Mouse (Mus musculus): Measurements from ENCODE around the gene Vmn1r37. TPM values are rescaled to one million over a fixed set of nuclear protein-coding genes. Genes with fewer than 3 reads are reported as not detected.
"Not testable (repeated sequence)": the region's sequence is repeated elsewhere in the genome, so short reads cannot be mapped to it uniquely, and the experiment has no call there.

The Vmn1r37 gene
- not detected in 2 replicates for total RNA-seq (2014; rRNA removed)
- polyA plus RNA-seq (2015; fragmentation: Nextera tagmentation; extraction: Ambion mirVana): not detected in 2 replicates

GRCm38 (mm10) chr6:66729082-66729481, at the start of gene Vmn1r37:
TSS of gene Vmn1r37 (plus strand) at chr6:66729382.
- DNase-seq (ENCODE audit: low spot score); H3K27ac ChIP-seq (ENCODE audit: low read depth, low read length); H3K9me3 ChIP-seq (ENCODE audit: low read length); H3K4me1 ChIP-seq (ENCODE audit: insufficient read depth, low read length); H3K4me3 ChIP-seq (ENCODE audit: low read depth, low read length); H3K36me3 ChIP-seq (ENCODE audit: insufficient read depth, low read length); H3K27me3 ChIP-seq (ENCODE audit: insufficient read depth, low read length); ATAC-seq (ENCODE audit: low FRiP score); H3K9ac ChIP-seq (replicated peaks; ENCODE audit: low read length, poor library complexity, severe bottlenecking); H3K4me2 ChIP-seq (ENCODE audit: low read depth, low read length, poor library complexity, severe bottlenecking): not testable (repeated sequence)

GRCm38 (mm10) chr6:66685806-66686205, 43.4 kb upstream of the Vmn1r37 start, which contains the start of gene Vmn1r35:
TSS of gene Vmn1r35 (minus strand) at chr6:66685906.
- Histone ChIP-seq H3K4me1 (ENCODE audit: insufficient read depth, low read length) (no peaks in the 10 kb centered on the region), H3K27ac (ENCODE audit: low read depth, low read length) (no peak within 1 kb of the TSS), H3K36me3 (ENCODE audit: insufficient read depth, low read length) (no peaks in the 10 kb centered on the region), H3K9ac (replicated peaks; ENCODE audit: low read length, poor library complexity, severe bottlenecking) (no peak within 1 kb of the TSS), H3K27me3 (ENCODE audit: insufficient read depth, low read length) (no peaks in the 10 kb centered on the region), H3K4me2 (ENCODE audit: low read depth, low read length, poor library complexity, severe bottlenecking) (no peak within 1 kb of the TSS), H3K4me3 (ENCODE audit: low read depth, low read length) (no peak within 1 kb of the TSS), H3K9me3 (ENCODE audit: low read length) (no peaks in the 10 kb centered on the region)
- ATAC-seq (ENCODE audit: low FRiP score) (no peak), DNase-seq (ENCODE audit: low spot score) (no peak)
- TF ChIP-seq CTCF (IDR thresholded peaks at IDR 0.05): no peak
- 82% methylated on average over 3 of the region's 3 CpGs for WGBS

- no peak overlapping the region for H3K4me2 ChIP-seq (ENCODE audit: low read depth, low read length, poor library complexity, severe bottlenecking)
- no peaks in the 10 kb centered on the region for H3K9me3 ChIP-seq (ENCODE audit: low read length)
- DNase-seq (ENCODE audit: low spot score): no peak
- TF ChIP-seq CTCF (IDR thresholded peaks at IDR 0.05): no peak
- no peaks in the 10 kb centered on the region for H3K36me3 ChIP-seq (ENCODE audit: insufficient read depth, low read length)
- ATAC-seq (ENCODE audit: low FRiP score): no peak
- H3K4me3 ChIP-seq (ENCODE audit: low read depth, low read length): no peak overlapping the region
- H3K9ac ChIP-seq (replicated peaks; ENCODE audit: low read length, poor library complexity, severe bottlenecking): no peak overlapping the region
- H3K4me1 ChIP-seq (ENCODE audit: insufficient read depth, low read length): no peaks in the 10 kb centered on the region
- no peaks in the 10 kb centered on the region for H3K27me3 ChIP-seq (ENCODE audit: insufficient read depth, low read length)
- H3K27ac ChIP-seq (ENCODE audit: low read depth, low read length): no peak overlapping the region
Observed at GRCm38 (mm10) chr6:66708901-66709300, 20.3 kb upstream of the Vmn1r37 start.

GRCm38 (mm10) chr6:66713854-66714253, 15.3 kb upstream of the Vmn1r37 start:
- no peak overlapping the region for H3K4me2 ChIP-seq (ENCODE audit: low read depth, low read length, poor library complexity, severe bottlenecking)
- ATAC-seq (ENCODE audit: low FRiP score) (no peak), DNase-seq (ENCODE audit: low spot score) (no peak)
- no peak for TF ChIP-seq CTCF (IDR thresholded peaks at IDR 0.05)
- H3K27me3 ChIP-seq (ENCODE audit: insufficient read depth, low read length): no peaks in the 10 kb centered on the region
- no peak overlapping the region for H3K9ac ChIP-seq (replicated peaks; ENCODE audit: low read length, poor library complexity, severe bottlenecking)
- H3K4me3 ChIP-seq (ENCODE audit: low read depth, low read length): no peak overlapping the region
- 82% methylated on average over 3 of the region's 3 CpGs for WGBS
- no peak overlapping the region for H3K27ac ChIP-seq (ENCODE audit: low read depth, low read length)
- no peaks in the 10 kb centered on the region for H3K4me1 ChIP-seq (ENCODE audit: insufficient read depth, low read length)
- no peaks in the 10 kb centered on the region for H3K9me3 ChIP-seq (ENCODE audit: low read length)
- H3K36me3 ChIP-seq (ENCODE audit: insufficient read depth, low read length): no peaks in the 10 kb centered on the region

GRCm38 (mm10) chr6:66719068-66719467, 10.1 kb upstream of the Vmn1r37 start, which contains the start of gene Vmn1r36:
TSS of gene Vmn1r36 (minus strand) at chr6:66719168.
- H3K27me3 ChIP-seq (ENCODE audit: insufficient read depth, low read length); H3K27ac ChIP-seq (ENCODE audit: low read depth, low read length); ATAC-seq (ENCODE audit: low FRiP score); H3K4me1 ChIP-seq (ENCODE audit: insufficient read depth, low read length); DNase-seq (ENCODE audit: low spot score); H3K4me2 ChIP-seq (ENCODE audit: low read depth, low read length, poor library complexity, severe bottlenecking); H3K4me3 ChIP-seq (ENCODE audit: low read depth, low read length); H3K9ac ChIP-seq (replicated peaks; ENCODE audit: low read length, poor library complexity, severe bottlenecking); H3K36me3 ChIP-seq (ENCODE audit: insufficient read depth, low read length); H3K9me3 ChIP-seq (ENCODE audit: low read length): not testable (repeated sequence)
- WGBS: 58% methylated on average over 2 of the region's 2 CpGs

GRCm38 (mm10) chr6:66782527-66782926, 53.3 kb downstream of the Vmn1r37 start, which contains the start of gene Vmn1r38:
TSS of gene Vmn1r38 (minus strand) at chr6:66782627.
- not testable (repeated sequence) for DNase-seq (ENCODE audit: low spot score); H3K9ac ChIP-seq (replicated peaks; ENCODE audit: low read length, poor library complexity, severe bottlenecking); H3K9me3 ChIP-seq (ENCODE audit: low read length); H3K4me2 ChIP-seq (ENCODE audit: low read depth, low read length, poor library complexity, severe bottlenecking); H3K27me3 ChIP-seq (ENCODE audit: insufficient read depth, low read length); H3K36me3 ChIP-seq (ENCODE audit: insufficient read depth, low read length); H3K4me1 ChIP-seq (ENCODE audit: insufficient read depth, low read length); H3K4me3 ChIP-seq (ENCODE audit: low read depth, low read length); ATAC-seq (ENCODE audit: low FRiP score); H3K27ac ChIP-seq (ENCODE audit: low read depth, low read length)

Other genes starting within 250 kb of the Vmn1r37 start
- gene Mad2l1, start 194.0 kb upstream of the Vmn1r37 start, total RNA-seq (2014; rRNA removed): 6.7 and 6.8 TPM in 2 replicates
- gene Mad2l1, start 194.0 kb upstream of the Vmn1r37 start, polyA plus RNA-seq (2015; fragmentation: Nextera tagmentation; extraction: Ambion mirVana): 11.5 and 11.6 TPM in 2 replicates
- 0.22 TPM in 1 of 2 replicates, not detected in the other for gene Vmn1r32, start 169.3 kb upstream of the Vmn1r37 start, total RNA-seq (2014; rRNA removed)
- gene Vmn1r32, start 169.3 kb upstream of the Vmn1r37 start, polyA plus RNA-seq (2015; fragmentation: Nextera tagmentation; extraction: Ambion mirVana): not detected in 2 replicates
- not detected in 2 replicates for gene Vmn1r33, start 111.1 kb upstream of the Vmn1r37 start, total RNA-seq (2014; rRNA removed)
- gene Vmn1r33, start 111.1 kb upstream of the Vmn1r37 start, polyA plus RNA-seq (2015; fragmentation: Nextera tagmentation; extraction: Ambion mirVana): not detected in 2 replicates
- not detected in 2 replicates for gene Vmn1r34, start 85.5 kb upstream of the Vmn1r37 start, total RNA-seq (2014; rRNA removed)
- not detected in 2 replicates for gene Vmn1r34, start 85.5 kb upstream of the Vmn1r37 start, polyA plus RNA-seq (2015; fragmentation: Nextera tagmentation; extraction: Ambion mirVana)
- gene Vmn1r35, start 43.5 kb upstream of the Vmn1r37 start, total RNA-seq (2014; rRNA removed): not detected in 2 replicates
- gene Vmn1r35, start 43.5 kb upstream of the Vmn1r37 start, polyA plus RNA-seq (2015; fragmentation: Nextera tagmentation; extraction: Ambion mirVana): not detected in 2 replicates
- not detected in 2 replicates for gene Vmn1r36, start 10.2 kb upstream of the Vmn1r37 start, total RNA-seq (2014; rRNA removed)
- gene Vmn1r36, start 10.2 kb upstream of the Vmn1r37 start, polyA plus RNA-seq (2015; fragmentation: Nextera tagmentation; extraction: Ambion mirVana): not detected in 2 replicates
- not detected in 2 replicates for gene Vmn1r38, start 53.2 kb downstream of the Vmn1r37 start, total RNA-seq (2014; rRNA removed)
- not detected in 2 replicates for gene Vmn1r38, start 53.2 kb downstream of the Vmn1r37 start, polyA plus RNA-seq (2015; fragmentation: Nextera tagmentation; extraction: Ambion mirVana)
- gene Vmn1r39, start 81.2 kb downstream of the Vmn1r37 start, total RNA-seq (2014; rRNA removed): not detected in 2 replicates
- gene Vmn1r39, start 81.2 kb downstream of the Vmn1r37 start, polyA plus RNA-seq (2015; fragmentation: Nextera tagmentation; extraction: Ambion mirVana): not detected in 2 replicates
- 37.9 and 43.3 TPM in 2 replicates for gene Gng12, start 167.0 kb downstream of the Vmn1r37 start, total RNA-seq (2014; rRNA removed)
- 60.1 and 62.4 TPM in 2 replicates for gene Gng12, start 167.0 kb downstream of the Vmn1r37 start, polyA plus RNA-seq (2015; fragmentation: Nextera tagmentation; extraction: Ambion mirVana)

Data from midbrain, postnatal 0 days (tissue).